Mouse (Mus musculus) CH12.LX (cell line): ENCODE data around the gene St5. TPM values are rescaled to one million over a fixed set of nuclear protein-coding genes. Genes with fewer than 3 reads are reported as not detected.

Source experiments
- DNase-seq: peaks from one replicate; pipeline ENCODE4 v3.0.0-alpha.2; 2013; ENCODE audit errors: extremely low read depth
- H3K27ac ChIP-seq: 2 replicates; pipeline ENCODE4 v1.5.1; 2012; ENCODE audit warnings: low read depth, mild to moderate bottlenecking, control low read depth, moderate library complexity; ENCODE audit not compliant: insufficient read depth
- H3K27me3 ChIP-seq: replicated peaks from 2 replicates; pipeline ENCODE3; 2012; ENCODE audit warnings: inconsistent platforms
- H3K36me3 ChIP-seq, 2 experiments: replicated peaks in 1 of 2; 2 replicates each; pipeline versions ENCODE3 to v1.6.1; 2012; ENCODE audit warnings: inconsistent platforms in 1 of 2, low read length in 1 of 2, mild to moderate bottlenecking in 1 of 2, mixed read lengths in 1 of 2, moderate library complexity in 1 of 2; ENCODE audit not compliant: control insufficient read depth in 1 of 2, insufficient read depth in 1 of 2
- H3K4me1 ChIP-seq, 2 experiments: 2 replicates each; pipeline ENCODE4 v1.6.1; 2012; ENCODE audit warnings: inconsistent platforms in 1 of 2, moderate library complexity in 1 of 2; ENCODE audit not compliant: insufficient read depth in 2 of 2, control insufficient read depth in 1 of 2
- H3K4me2 ChIP-seq: 2 replicates; pipeline ENCODE4 v1.6.1; 2012; ENCODE audit warnings: low read depth, mild to moderate bottlenecking, control low read depth; ENCODE audit not compliant: poor library complexity, insufficient read depth, severe bottlenecking
- H3K4me3 ChIP-seq, 3 experiments: fragments of 150-350 bp in 1 of 3; sonication (generic) in 1 of 3; replicated peaks in 1 of 3; 2 replicates each; pipeline versions ENCODE3 to v1.5.1; 2011 to 2012; ENCODE audit warnings: low read depth in 2 of 3, low read length in 2 of 3, mild to moderate bottlenecking in 2 of 3, moderate library complexity in 2 of 3, control low read depth in 1 of 3, improper control_type of control experiment in 1 of 3, inconsistent platforms in 1 of 3, mixed read lengths in 1 of 3; ENCODE audit not compliant: poor library complexity in 1 of 3
- H3K79me2 ChIP-seq: replicated peaks from 2 replicates; pipeline ENCODE4 v1.6.1; 2012; ENCODE audit warnings: mild to moderate bottlenecking, moderate library complexity; ENCODE audit not compliant: control insufficient read depth, poor library complexity, insufficient read depth, severe bottlenecking; ENCODE audit errors: extremely low read depth
- H3K9ac ChIP-seq: 2 replicates; pipeline ENCODE4 v1.6.1; 2012; ENCODE audit warnings: low read depth, mild to moderate bottlenecking, control low read depth, moderate library complexity; ENCODE audit not compliant: insufficient read depth
- H3K9me3 ChIP-seq: replicated peaks from 2 replicates; pipeline ENCODE3; 2012; ENCODE audit warnings: low read length, inconsistent platforms, mixed read lengths
- ETS1 ChIP-seq: conservative IDR thresholded peaks from 2 replicates; pipeline ENCODE4 v1.6.1; 2012; ENCODE audit warnings: low read depth, mild to moderate bottlenecking, inconsistent platforms, low read length, improper control_type of control experiment, moderate library complexity
- MAZ ChIP-seq: IDR thresholded peaks from 2 replicates; pipeline ENCODE4 v1.6.1; 2012; ENCODE audit warnings: low read depth, mild to moderate bottlenecking, inconsistent platforms, low read length, improper control_type of control experiment, moderate library complexity
- MEF2A ChIP-seq: IDR thresholded peaks from 2 replicates; pipeline ENCODE4 v1.6.1; 2014; ENCODE audit warnings: low read depth, mild to moderate bottlenecking, inconsistent platforms, low read length, improper control_type of control experiment, borderline replicate concordance
- MYC ChIP-seq: IDR thresholded peaks from 2 replicates; pipeline ENCODE4 v1.6.1; 2011; ENCODE audit warnings: low read depth, mild to moderate bottlenecking, improper control_type of control experiment, low read length
- NRF1 ChIP-seq: IDR thresholded peaks from 2 replicates; pipeline ENCODE4 v1.6.1; 2014; ENCODE audit warnings: low read depth, mild to moderate bottlenecking, inconsistent platforms, low read length, improper control_type of control experiment, moderate library complexity
- POLR2A ChIP-seq: IDR thresholded peaks from 2 replicates; pipeline ENCODE4 v1.6.1; 2011; ENCODE audit warnings: low read depth, mild to moderate bottlenecking, improper control_type of control experiment, low read length
- POLR2AphosphoS2 ChIP-seq: IDR thresholded peaks from 2 replicates; pipeline ENCODE4 v1.6.1; 2011; ENCODE audit warnings: low read depth, low read length, improper control_type of control experiment
- RAD21 ChIP-seq: IDR thresholded peaks from 2 replicates; pipeline ENCODE4 v1.6.1; 2011; ENCODE audit warnings: low read depth, mild to moderate bottlenecking, low read length, improper control_type of control experiment, moderate library complexity
- SMC3 ChIP-seq: IDR thresholded peaks from 2 replicates; pipeline ENCODE4 v1.6.1; 2011; ENCODE audit warnings: low read depth, low read length, improper control_type of control experiment
- UBTF ChIP-seq: IDR thresholded peaks from 2 replicates; pipeline ENCODE4 v1.6.1; 2012; ENCODE audit warnings: low read depth, mild to moderate bottlenecking, inconsistent platforms, low read length, improper control_type of control experiment, moderate library complexity
- USF2 ChIP-seq: conservative IDR thresholded peaks from 2 replicates; pipeline ENCODE4 v1.6.1; 2011; ENCODE audit warnings: low read depth, low read length, improper control_type of control experiment
- ZC3H11A ChIP-seq: IDR thresholded peaks from 2 replicates; pipeline ENCODE4 v1.6.1; 2012; ENCODE audit warnings: low read depth, mild to moderate bottlenecking, inconsistent platforms, low read length, improper control_type of control experiment
- ZMIZ1 ChIP-seq: IDR thresholded peaks from 2 replicates; pipeline ENCODE4 v1.6.1; 2012; ENCODE audit warnings: low read depth, mild to moderate bottlenecking, inconsistent platforms, low read length, improper control_type of control experiment
- dilution Hi-C: fragments of 300-500 bp; cut with MboI; formaldehyde crosslinking; loops from 2 replicates; pipeline ENCODE4 v1.14.3; 2020; ENCODE audit warnings: low sequenced_read_pairs; ENCODE audit not compliant: extremely low pct_unique_long_range_greater_than_20kb, extremely low pct_ligation_motif_present
- in situ Hi-C: fragments of 300-500 bp; cut with MboI; formaldehyde crosslinking; loops from 3 replicates; pipeline ENCODE4 v1.14.3; 2019; ENCODE audit warnings: low sequenced_read_pairs, low pct_ligation_motif_present, low pct_unique_long_range_greater_than_20kb, mixed read lengths
- polyA plus RNA-seq: library from polyadenylated mRNA; unstranded; fragments of >175 nt; gene quantifications from 2 replicates; pipeline ENCODE4 v1.2.1, GENCODE M21; 2012; ENCODE audit warnings: low read depth; ENCODE audit not compliant: insufficient read length
- total RNA-seq, 2 experiments: library from RNA; depleted of rRNA; stranded (reverse); fragments of 300-350 nt in 1 of 2; fragments of >200 nt in 1 of 2; gene quantifications; 2 replicates each; pipeline ENCODE4 v1.2.3; 2012 to 2014

The St5 gene
- total and polyA plus RNA-seq, 3 experiments, result 1.3 to 3.4 (median 1.6) TPM

DNA sequence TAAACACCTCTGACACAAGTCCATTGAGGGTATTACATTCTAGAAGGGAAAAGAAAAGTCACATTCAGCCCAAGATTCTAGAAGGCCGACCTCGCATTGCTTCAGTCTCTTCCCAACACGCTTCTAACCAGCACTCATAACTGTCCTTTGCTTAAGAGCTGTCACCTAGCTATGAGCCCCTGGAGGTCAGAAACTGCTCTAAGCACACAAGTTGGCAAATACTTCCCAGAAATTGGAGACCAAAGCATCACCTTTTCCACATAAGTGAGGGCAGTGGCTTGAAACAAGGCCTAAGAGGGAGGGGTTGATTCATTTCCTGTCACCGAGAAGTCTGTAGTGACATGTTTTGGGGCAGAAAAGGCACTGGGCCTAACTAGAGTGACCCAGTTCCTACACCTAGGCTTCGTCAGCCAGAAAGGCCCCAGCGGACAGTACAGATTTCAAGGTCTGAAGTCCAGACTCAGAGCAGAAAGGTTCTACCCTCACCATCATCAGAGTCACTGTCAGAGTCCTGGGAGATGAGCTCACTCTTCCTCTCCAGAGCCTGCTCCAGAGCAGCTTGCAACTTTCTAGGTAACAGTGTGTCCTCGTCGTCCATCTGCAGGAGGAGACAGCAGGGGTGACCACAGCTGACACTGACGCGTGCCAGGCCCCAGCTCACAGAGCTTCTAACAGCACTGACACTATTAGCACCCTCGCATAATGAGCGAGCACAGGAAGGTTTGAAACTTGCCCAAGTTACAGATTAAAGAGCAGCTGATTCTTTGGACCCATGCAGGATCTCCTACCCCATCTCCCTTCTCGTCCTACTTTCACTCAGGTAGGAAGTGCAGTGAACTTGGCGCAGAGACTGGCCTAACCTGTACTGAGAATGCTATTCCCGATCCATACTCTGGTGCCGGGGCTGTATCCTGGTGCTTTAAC is 177.4 kb downstream of the St5 start:
- Histone ChIP-seq H3K4me3 (no peak overlapping the region), H3K4me2 (no peak overlapping the region), H3K27ac (no peak overlapping the region), H3K27me3 (no peaks in the 10 kb centered on the region), H3K4me1 (peaks cover 0 to 57% of the 10 kb centered on the region in 2 experiments; a peak in 2 of 4 replicates), H3K79me2 (peaks cover 17% of the 10 kb centered on the region), H3K9ac (no peak overlapping the region), H3K9me3 (no peaks in the 10 kb centered on the region), H3K36me3 (peaks cover 42 to 76% of the 10 kb centered on the region in 2 experiments)
- no peak for TF ChIP-seq ZC3H11A
- no peak for TF ChIP-seq ZMIZ1
- no peak for TF ChIP-seq MAZ
- peak; percentile 82 for TF ChIP-seq POLR2AphosphoS2
- in situ Hi-C loops, result loop anchor here (5.0 to 10.0 kb wide), 2 partner anchors 96 to 179 kb away; partner anchors contain the start of genes Akip1 and St5
- dilution Hi-C loops, result no loop called here
- no peak for DNase-seq

DNA sequence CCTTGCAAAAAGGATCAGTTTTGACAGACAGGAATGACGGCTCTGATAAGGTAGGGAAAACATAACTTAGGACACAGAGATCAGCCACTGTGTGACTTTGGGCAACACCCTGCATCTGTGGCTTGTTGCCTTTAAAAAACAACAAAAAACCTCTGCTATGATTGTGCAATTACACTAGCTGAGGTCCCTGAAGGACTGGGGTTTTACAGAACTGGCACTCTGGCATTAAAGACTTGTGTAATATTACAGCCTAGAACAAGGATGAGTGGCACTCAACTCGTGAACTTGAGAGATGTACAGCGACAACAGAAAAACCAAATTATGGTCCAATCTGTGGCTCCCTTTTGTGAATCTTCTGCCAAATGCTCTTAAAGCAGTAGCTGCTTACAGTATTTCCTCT is 178.6 kb downstream of the St5 start:
- Histone ChIP-seq H3K9ac (no peak overlapping the region), H3K79me2 (peaks cover 29% of the 10 kb centered on the region), H3K27me3 (no peaks in the 10 kb centered on the region), H3K4me2 (no peak overlapping the region), H3K4me3 (no peak overlapping the region), H3K27ac (no peak overlapping the region), H3K9me3 (no peaks in the 10 kb centered on the region), H3K4me1 (peaks cover 0 to 44% of the 10 kb centered on the region in 2 experiments; a peak in 2 of 4 replicates), H3K36me3 (peaks cover 51 to 80% of the 10 kb centered on the region in 2 experiments)
- dilution Hi-C loops, result no loop called here
- TF ChIP-seq UBTF, result no peak
- TF ChIP-seq ETS1, result no peak
- no peak for TF ChIP-seq POLR2A
- no peak for TF ChIP-seq MEF2A
- no peak for TF ChIP-seq USF2
- TF ChIP-seq SMC3, result no peak
- no peak for TF ChIP-seq NRF1
- TF ChIP-seq MYC, result no peak
- no peak for TF ChIP-seq RAD21
- in situ Hi-C loops, result loop anchor here (5.0 to 10.0 kb wide), 2 partner anchors 98 to 180 kb away; partner anchors contain the start of genes Akip1 and St5
- no peak for DNase-seq
